Mouse (Mus musculus): Measurements from ENCODE around the gene Washc3.

DNA sequence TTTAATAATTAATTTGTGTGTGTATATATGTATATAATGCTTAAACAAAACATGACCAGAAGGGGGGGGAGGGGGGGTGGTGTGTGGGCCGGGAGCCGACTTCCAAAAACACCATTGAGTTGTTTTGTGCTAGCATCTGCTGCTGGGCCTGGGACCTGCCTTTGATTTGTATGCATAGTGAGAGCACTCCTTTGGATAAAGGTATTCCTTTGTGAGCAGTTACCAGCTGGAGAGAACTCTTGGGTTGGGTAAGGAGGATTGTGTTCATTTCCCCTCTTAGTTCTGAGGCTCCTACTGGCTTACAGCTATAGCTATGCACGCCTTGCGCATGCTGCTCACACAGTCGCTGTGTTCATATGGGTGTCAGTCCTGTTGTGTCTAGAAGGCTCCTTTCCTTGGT lies 38.2 kb upstream of the Washc3 start:
- no peak for TF ChIP-seq CTCF (IDR thresholded peaks at IDR 0.05; ENCODE audit: borderline replicate concordance, insufficient read depth, low read depth, low read length)
- TF ChIP-seq POLR2A (IDR thresholded peaks at IDR 0.05; ENCODE audit: borderline replicate concordance, insufficient read depth, low read length) = no peak

Measured in cerebellum, adult 2 months (tissue).